Mouse (Mus musculus): Measurements from ENCODE around the gene Igf2r. TPM values are rescaled to one million over a fixed set of nuclear protein-coding genes. Genes with fewer than 3 reads are reported as not detected.

Gene Igf2r
- total RNA-seq, 2 experiments from 2014 or later, result 36.9 to 46.7 TPM

DNA sequence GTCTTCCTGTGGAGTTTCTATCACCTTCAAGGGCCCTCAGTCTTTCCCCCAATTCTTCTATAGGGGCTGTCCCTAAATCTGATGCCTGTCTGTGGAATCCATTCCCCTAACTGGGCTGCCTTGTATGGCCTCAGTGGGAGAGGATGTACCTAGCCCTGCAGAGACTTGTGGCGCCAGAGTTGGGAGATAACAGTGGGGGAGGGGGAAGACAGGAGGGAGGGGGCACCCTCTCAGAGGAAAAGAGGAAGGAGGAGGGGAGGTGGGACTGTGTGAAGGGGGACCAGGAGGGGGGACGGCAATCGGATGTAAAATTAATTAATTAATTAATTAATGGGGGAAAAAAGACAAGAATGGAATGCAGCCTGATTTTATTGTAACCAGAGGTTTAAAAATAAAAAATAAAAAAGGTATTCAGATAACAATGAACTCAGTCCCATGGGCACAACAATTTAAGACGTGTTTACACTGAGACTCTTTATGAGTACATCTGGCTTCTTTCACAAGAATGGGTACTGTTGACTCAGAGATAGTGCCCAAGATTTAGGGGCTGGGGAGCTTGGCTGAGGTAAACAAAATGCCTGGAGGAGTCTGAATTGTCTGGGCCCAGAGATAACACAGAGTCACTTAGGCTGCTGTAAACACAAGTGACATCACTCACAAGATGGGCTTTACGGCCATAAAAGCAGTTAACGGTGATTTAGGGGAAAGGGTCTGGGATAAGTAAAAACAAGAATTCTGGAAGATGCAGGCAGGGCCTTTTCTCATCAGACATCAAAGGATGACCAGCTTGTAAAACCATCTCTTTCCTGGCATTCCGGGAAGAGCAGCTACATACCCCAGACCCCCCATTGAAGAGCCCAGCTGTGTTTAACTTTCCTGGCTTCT, 100.7 kb downstream of the Igf2r start:
- Histone ChIP-seq H3K4me3 (no peak overlapping the region), H3K27ac (peak overlapping the region; percentile 39; the same call in 1 of the 2 replicates)
- TF ChIP-seq CTCF (IDR thresholded peaks at IDR 0.05), result no peak
- intact Hi-C loops (cut with DNase I), result no loop called here
- DNase-seq, result peak; percentile 7

DNA sequence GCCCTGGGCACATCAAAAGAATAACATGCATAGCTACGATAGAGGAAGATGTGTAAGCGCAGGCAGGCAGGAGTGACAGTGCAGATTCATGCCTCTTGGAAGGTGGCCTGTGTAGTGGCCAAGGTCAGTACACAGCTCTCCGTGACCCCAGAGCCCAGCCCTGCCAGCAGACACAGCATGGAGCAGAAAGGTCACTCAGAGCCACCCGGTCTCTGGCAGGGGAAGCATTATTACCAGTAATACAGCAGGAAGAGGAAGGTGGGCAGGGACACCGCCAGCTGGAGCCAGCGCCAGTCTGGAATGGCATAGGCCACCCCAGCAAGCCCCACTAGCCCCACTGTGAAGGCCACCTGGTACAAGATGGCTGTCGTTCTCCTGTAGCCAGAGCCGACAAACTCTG, 105.3 kb downstream of the Igf2r start:
- H3K27ac ChIP-seq, result no peak overlapping the region
- intact Hi-C loops (cut with DNase I), result no loop called here
- no peak for DNase-seq
- no peak for TF ChIP-seq CTCF (IDR thresholded peaks at IDR 0.05)
- no peak overlapping the region for H3K4me3 ChIP-seq

DNA sequence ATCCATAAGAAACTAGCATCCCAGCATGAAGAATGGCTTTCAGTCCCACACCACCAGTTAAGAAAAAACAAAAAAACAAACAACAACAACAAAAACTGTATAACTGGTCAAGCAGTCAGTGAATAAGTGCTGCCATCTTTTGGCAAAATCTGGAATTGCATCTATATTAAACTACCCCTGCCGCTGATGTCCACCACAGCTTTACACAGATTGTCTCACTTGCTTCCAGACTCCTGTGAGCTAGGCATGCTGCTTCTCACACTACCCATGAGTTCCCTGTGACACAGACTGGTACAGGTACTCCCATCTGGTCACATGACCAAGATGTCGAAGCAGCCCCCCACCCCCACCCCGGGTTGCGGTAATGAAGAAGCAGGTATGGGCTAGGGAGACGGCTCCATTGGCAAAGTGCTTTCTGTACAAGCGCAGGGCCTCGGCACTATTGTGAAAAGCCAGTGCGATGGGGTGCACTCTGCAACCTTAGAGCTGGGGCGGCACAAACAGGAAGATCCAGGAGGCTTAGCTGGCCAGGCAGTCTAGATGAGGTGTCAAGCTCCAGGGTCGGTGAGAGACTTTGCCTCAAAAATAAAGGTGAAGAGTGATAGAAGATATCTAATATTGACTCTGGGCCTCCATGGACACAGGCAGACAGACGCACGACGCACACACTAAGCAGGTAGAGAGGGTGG, 108.7 kb downstream of the Igf2r start:
- no peak for DNase-seq
- intact Hi-C loops (cut with DNase I), result loop anchor here (1.0 kb wide), 2 partner anchors 126 to 245 kb away; no protein-coding TSS in a partner anchor
- peak; percentile 79 for TF ChIP-seq CTCF (IDR thresholded peaks at IDR 0.05)

DNA sequence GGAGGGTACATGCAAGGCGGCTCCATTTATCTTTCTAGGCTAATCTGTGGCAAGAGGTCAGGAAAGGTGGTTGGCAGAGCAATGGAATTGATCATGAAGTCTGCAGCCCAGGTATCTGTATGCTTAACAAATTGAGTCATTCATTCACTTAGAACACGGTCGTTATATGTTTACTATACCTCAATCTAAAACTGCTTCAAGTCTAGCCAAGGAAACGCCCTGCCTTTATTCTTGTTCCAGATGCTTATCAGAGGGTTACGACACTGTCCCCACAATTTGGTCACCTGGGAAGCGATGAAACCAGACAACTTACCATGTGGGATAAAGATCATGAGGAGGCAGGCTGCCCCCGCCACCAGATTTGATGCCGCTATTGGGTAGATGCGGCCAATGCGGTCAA, 110.2 kb downstream of the Igf2r start:
- intact Hi-C loops (cut with DNase I), result no loop called here
- no peak overlapping the region for H3K27ac ChIP-seq
- no peak for TF ChIP-seq CTCF (IDR thresholded peaks at IDR 0.05)
- H3K4me3 ChIP-seq, result no peak overlapping the region
- no peak for DNase-seq

More for the DNA sequence above, 108.7 kb downstream of the Igf2r start:
- Histone ChIP-seq H3K27ac (no peak overlapping the region), H3K4me3 (no peak overlapping the region)

DNA sequence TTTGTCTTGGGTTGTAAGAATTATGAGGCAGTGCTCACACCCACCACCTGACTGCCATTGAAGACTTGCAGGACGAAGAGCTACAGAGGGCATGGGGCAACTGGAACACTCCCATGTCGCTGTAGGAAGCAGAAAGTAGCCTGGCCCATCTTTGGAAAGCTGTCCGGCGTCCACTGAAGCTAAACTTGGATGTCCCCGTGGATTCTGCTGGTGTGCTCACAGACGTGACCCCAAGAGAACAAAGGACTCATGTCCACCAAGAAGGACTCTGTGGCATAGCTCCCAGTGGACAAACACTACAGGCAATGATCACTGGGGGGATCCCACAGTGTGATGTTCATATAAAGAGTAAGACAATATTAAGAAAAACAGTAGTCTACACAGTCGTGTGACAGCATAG, 110.7 kb downstream of the Igf2r start:
- no peak for DNase-seq
- H3K27ac ChIP-seq, result no peak overlapping the region
- no peak for TF ChIP-seq CTCF (IDR thresholded peaks at IDR 0.05)
- intact Hi-C loops (cut with DNase I), result no loop called here
- H3K4me3 ChIP-seq, result no peak overlapping the region

DNA sequence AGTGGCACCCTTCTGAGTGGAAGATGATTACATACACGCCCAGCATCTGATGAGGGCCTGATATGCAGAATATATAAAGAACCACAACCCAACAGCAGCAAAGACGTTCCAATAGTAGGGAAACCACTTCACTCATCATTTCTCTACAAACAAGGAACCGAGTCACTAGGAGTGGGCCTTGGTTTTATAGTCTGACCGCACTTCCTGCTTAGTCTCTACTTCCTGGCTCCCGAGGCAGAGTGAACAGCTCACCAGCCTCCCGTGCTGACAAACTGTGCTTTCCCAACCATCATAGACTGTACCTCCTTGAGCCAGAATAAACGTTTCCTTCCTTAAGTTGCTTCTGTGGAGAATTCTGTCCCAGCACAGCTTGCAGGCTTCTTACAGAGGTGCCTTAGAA, 113.6 kb downstream of the Igf2r start:
- no peak for DNase-seq
- intact Hi-C loops (cut with DNase I), result no loop called here
- TF ChIP-seq CTCF (IDR thresholded peaks at IDR 0.05), result no peak

DNA sequence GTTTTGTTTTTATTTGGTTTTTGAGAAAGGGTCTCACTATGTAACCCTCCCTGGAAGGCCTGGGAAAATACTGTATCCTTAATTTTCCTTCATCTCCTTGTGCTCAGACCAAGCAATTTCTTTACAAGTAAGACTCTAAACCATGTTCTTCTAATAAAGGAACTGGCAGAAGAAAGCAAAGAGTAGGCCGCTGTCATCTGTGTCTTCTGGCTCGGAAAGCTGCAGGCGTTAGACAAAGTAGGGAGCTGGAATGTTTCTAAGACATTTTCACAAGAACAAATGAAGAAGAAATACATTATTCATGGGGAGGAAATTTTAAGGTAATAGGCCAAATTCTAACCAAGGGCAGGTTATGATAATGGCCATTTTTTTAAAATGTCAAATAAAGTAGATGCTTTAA, 115.4 kb downstream of the Igf2r start:
- intact Hi-C loops (cut with DNase I), result no loop called here
- no peak for TF ChIP-seq CTCF (IDR thresholded peaks at IDR 0.05)
- Histone ChIP-seq H3K27ac (no peak overlapping the region), H3K4me3 (no peak overlapping the region)
- DNase-seq, result no peak

More for the DNA sequence above, 113.6 kb downstream of the Igf2r start:
- Histone ChIP-seq H3K4me3 (no peak overlapping the region), H3K27ac (no peak overlapping the region)

DNA sequence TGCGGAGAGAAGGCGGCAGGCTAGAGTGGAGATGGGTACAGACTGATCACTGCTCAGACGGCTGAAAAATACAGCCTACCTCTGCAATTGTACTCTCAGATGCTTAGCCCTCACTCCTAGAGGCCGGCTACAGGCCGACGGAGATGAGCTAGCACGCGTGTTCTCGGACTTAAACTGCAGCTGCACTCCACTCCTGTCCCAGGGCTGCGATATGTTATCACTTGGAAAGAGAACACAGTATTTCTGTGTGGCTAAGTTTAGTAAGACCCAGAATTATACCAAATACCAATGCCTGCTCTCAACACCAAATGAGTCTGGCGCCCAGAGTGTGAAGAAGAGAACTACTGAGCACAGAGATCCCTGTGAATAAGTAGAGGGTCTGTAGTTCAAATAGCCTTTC, 116.9 kb downstream of the Igf2r start:
- no peak overlapping the region for H3K4me3 ChIP-seq
- H3K27ac ChIP-seq, result no peak overlapping the region
- TF ChIP-seq CTCF (IDR thresholded peaks at IDR 0.05), result no peak
- intact Hi-C loops (cut with DNase I), result no loop called here
- DNase-seq, result no peak

DNA sequence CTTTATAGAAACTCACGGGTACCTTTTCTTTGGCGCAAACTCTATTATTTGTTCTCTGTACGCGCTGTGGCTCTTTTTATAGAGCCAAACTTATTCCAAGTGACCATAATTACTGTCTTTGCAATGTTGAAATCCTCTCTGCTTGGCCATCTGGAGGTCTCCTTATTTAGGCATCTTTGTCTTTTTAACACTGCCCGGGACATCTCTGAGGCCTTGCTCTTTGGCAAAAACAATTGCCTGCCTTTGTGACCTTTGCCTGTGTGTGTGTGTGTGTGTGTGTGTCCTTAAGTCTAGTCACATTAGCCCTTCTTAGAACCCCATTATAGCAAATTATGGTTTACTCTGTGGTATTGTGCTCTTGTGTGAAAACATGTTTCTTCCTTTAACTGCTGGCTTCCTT, 124.0 kb downstream of the Igf2r start:
- DNase-seq, result peak; percentile 29
- peak overlapping the region; percentile 38; the same call in 1 of the 2 replicates for H3K27ac ChIP-seq
- TF ChIP-seq CTCF (IDR thresholded peaks at IDR 0.05), result no peak

DNA sequence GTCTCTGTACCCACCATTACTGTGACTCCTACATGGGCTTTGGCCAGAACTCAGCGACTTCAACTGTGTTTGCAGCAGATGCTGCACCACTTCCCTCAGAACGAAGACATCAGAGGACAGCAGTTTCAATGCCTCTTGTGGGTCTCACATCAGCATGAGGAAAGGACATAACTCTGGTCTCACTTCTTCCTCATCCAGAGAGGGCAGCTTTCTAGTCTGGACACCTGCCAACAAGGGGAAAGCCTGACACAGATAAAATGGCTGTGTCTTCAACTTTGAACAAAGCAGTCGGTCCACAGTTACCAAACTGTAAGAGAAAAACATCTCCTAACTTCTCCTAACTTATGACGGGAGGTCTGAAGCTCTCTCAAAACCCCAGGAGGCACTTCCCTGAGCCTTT, 128.4 kb downstream of the Igf2r start:
- TF ChIP-seq CTCF (IDR thresholded peaks at IDR 0.05), result no peak
- Histone ChIP-seq H3K27ac (no peak overlapping the region), H3K4me3 (no peak overlapping the region)
- DNase-seq, result no peak
- intact Hi-C loops (cut with DNase I), result no loop called here

More for the DNA sequence above, 124.0 kb downstream of the Igf2r start:
- H3K4me3 ChIP-seq, result no peak overlapping the region
- intact Hi-C loops (cut with DNase I), result no loop called here

DNA sequence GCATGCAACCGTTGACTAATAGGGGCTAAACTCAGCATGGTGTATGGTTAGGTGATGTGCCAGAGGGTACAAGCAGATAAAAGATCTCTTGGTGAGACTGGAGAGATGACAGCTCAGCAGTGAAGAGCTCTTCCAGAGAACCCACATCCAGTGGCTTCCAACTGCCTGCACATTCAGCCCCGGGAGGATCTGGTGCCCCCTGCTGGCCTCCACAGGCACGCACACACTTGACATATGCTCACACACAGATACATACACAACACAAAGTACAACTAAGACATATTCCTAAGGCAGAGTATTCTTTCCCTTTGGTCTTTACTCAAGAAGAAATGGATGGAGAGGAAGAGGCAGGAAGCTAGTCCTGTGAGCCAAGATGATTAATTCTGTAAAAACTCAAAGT, 129.9 kb downstream of the Igf2r start:
- intact Hi-C loops (cut with DNase I), result no loop called here

DNA sequence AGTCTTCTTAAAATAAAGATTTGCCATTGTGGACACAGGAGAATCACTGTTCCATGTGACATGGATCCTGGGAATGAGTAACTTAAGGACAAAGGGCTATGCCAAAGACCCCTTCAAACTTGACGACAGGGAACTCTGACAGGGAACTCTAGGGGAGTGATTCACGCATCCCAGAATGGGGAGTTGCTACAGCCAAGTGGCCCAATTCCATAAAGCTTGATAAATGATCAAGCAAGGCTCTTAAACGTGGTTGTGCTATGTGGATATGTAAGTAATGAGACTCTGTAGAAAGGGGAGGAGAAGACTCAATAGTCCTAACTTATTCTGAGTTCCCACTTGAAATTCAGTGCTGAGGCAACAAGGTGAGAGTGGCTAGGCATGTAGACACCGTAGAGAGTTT, 134.7 kb downstream of the Igf2r start:
- intact Hi-C loops (cut with DNase I), result no loop called here
- H3K27ac ChIP-seq, result no peak overlapping the region
- H3K4me3 ChIP-seq, result no peak overlapping the region
- no peak for TF ChIP-seq CTCF (IDR thresholded peaks at IDR 0.05)
- no peak for DNase-seq

More for the DNA sequence above, 129.9 kb downstream of the Igf2r start:
- TF ChIP-seq CTCF (IDR thresholded peaks at IDR 0.05), result no peak; the same call in 1 of the 2 replicates
- no peak for DNase-seq
- H3K27ac ChIP-seq, result no peak overlapping the region
- no peak overlapping the region for H3K4me3 ChIP-seq

Other genes starting within 250 kb of the Igf2r start
- gene Slc22a2, start 185.5 kb downstream of the Igf2r start, total RNA-seq (2021), result not detected
- under 1 TPM in 1 of 2 experiments, not detected in 1; 0.42 TPM for gene Slc22a1, start 93.8 kb downstream of the Igf2r start, total RNA-seq (2021)
- under 1 TPM; 0.23 to 0.25 TPM for gene Mas1, start 98.5 kb upstream of the Igf2r start, total RNA-seq (2021)
- gene Mrgprh, start 106.4 kb upstream of the Igf2r start, total RNA-seq (2021), result 1 to 10 TPM; 4.3 TPM
- gene Pnldc1, start 140.6 kb upstream of the Igf2r start, total RNA-seq (2021), result under 1 TPM in 1 of 2 experiments, not detected in 1; 0.33 TPM
- gene Tcp1, start 146.0 kb upstream of the Igf2r start, total RNA-seq (2021), result 100 to 1,000 TPM; 175 to 177 TPM
- gene Mrpl18, start 146.7 kb upstream of the Igf2r start, total RNA-seq (2021), result 100 to 1,000 TPM in 1 of 2 experiments, 10 to 100 TPM in 1; 86.5 to 135 TPM
- gene Acat3, start 170.9 kb upstream of the Igf2r start, total RNA-seq (2021), result not detected
- 1 to 10 TPM; 2.6 to 4.9 TPM for gene Acat2, start 191.1 kb upstream of the Igf2r start, total RNA-seq (2021)
- gene Wtap, start 224.5 kb upstream of the Igf2r start, total RNA-seq (2021), result 10 to 100 TPM; 29.1 to 30.0 TPM
- gene Sod2, start 237.2 kb upstream of the Igf2r start, total RNA-seq (2021), result 100 to 1,000 TPM; 383 to 534 TPM